Mouse (Mus musculus) liver, embryonic 14.5 days (tissue): ENCODE measurements around the gene Usp17ld.

Experiments used
- CTCF ChIP-seq: IDR thresholded peaks from 2 replicates; pipeline ENCODE4 v1.5.1; 2016; ENCODE audit warnings: antibody characterized with exemption, low read depth, control low read depth
- EP300 ChIP-seq: IDR thresholded peaks from 2 replicates; pipeline ENCODE4 v1.6.1; 2016; ENCODE audit warnings: antibody characterized with exemption, low read depth

DNA sequence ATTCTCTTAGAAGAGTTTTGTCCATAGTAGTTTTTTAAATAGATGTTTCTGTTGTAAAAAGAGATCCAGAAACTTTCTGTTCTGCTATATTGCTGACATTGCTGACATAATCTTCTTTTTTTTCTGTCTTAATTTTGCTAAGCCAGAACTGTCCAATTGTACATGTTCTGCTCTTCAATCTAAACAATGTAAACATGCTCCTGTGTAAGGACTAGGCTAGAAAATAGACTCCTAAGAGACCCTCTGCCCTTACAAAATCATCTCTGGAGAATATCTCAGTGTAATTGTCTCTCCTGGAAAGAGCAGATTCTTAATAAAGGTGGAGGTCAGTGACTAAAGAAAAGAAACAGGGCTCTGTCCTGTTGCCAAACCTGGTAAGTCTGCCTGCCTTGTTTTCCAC lies 35.6 kb downstream of the Usp17ld start, which contains the start of gene Olfr594:
- TF ChIP-seq CTCF: no peak
- TF ChIP-seq EP300: no peak
